Comparison of ENCODE assay signal across 8 mouse cellular contexts in genomic region chr13:55473076-55473831, GRCm38 (mm10). TPM values are rescaled to one million over a fixed set of nuclear protein-coding genes. Genes with fewer than 3 reads are reported as not detected.
DNase-seq lines count a peak whose midpoint lies in the region; ATAC-seq lines count a peak whose summit lies in the region.

No protein-coding gene starts in this region.

- H3K4me1 ChIP-seq in embryonic facial prominence, embryonic 11.5 days (ENCODE audit: control insufficient read depth, insufficient read depth, low read length), result peaks cover 9% of the 10 kb centered on the region
- H3K4me1 ChIP-seq in intestine, embryonic 16.5 days (ENCODE audit: control insufficient read depth, insufficient read depth, low read length), result peaks cover 8% of the 10 kb centered on the region
- H3K4me1 ChIP-seq in neural tube, embryonic 13.5 days (replicated peaks), result peaks cover 86% of the 10 kb centered on the region

- no peaks in the 10 kb centered on the region for H3K9me3 ChIP-seq in embryonic facial prominence, embryonic 11.5 days (replicated peaks; ENCODE audit: control insufficient read depth, low read length)
- H3K9me3 ChIP-seq in intestine, embryonic 16.5 days (ENCODE audit: control insufficient read depth, low read length), result no peaks in the 10 kb centered on the region
- no peaks in the 10 kb centered on the region for H3K9me3 ChIP-seq in neural tube, embryonic 13.5 days

- 21% methylated on average over 18 of the region's 18 CpGs for WGBS in embryonic facial prominence, embryonic 11.5 days
- WGBS in intestine, embryonic 16.5 days, result 35% methylated on average over 18 of the region's 18 CpGs
- 18% methylated on average over 18 of the region's 18 CpGs for WGBS in neural tube, embryonic 13.5 days

- peak; percentile 90 for DNase-seq in heart, adult 11 months
- DNase-seq in heart, postnatal 25 days (ENCODE audit: low spot score), result no peak
- peak; percentile 61 for DNase-seq in 416B (ENCODE audit: low read depth)
- DNase-seq in embryonic facial prominence, embryonic 11.5 days (ENCODE audit: low spot score), result peak; percentile 59
- no peak for DNase-seq in c-Kit-positive CD71-positive TER-119-positive erythroid progenitor cells, embryonic 14.5 days (ENCODE audit: low spot score)
- DNase-seq in cerebellum, adult 11 months, result no peak

- H3K4me3 ChIP-seq in embryonic facial prominence, embryonic 11.5 days (ENCODE audit: low read depth, low read length), result peak overlapping the region; percentile 54
- peak overlapping the region; percentile 65 for H3K4me3 ChIP-seq in intestine, embryonic 16.5 days (ENCODE audit: low read length)
- H3K4me3 ChIP-seq in neural tube, embryonic 13.5 days, result peak overlapping the region; percentile 49

- no peak for ATAC-seq in embryonic facial prominence, embryonic 11.5 days (replicated peaks; ENCODE audit: insufficient number of reproducible peaks, low FRiP score, low TSS enrichment, low read depth)
- no peak for ATAC-seq in intestine, embryonic 16.5 days
- no peak for ATAC-seq in neural tube, embryonic 13.5 days (ENCODE audit: low read depth)

- H3K27ac ChIP-seq in embryonic facial prominence, embryonic 11.5 days (replicated peaks; ENCODE audit: low read depth, low read length), result no peak overlapping the region; the same call in 1 of the 2 replicates
- H3K27ac ChIP-seq in intestine, embryonic 16.5 days (ENCODE audit: low read length), result no peak overlapping the region
- H3K27ac ChIP-seq in neural tube, embryonic 13.5 days (replicated peaks), result peak overlapping the region; percentile 92

- H3K27me3 ChIP-seq in embryonic facial prominence, embryonic 11.5 days (ENCODE audit: control insufficient read depth, insufficient read depth, low read length), result no peaks in the 10 kb centered on the region
- H3K27me3 ChIP-seq in intestine, embryonic 16.5 days (replicated peaks; ENCODE audit: control insufficient read depth, insufficient read depth, low read length), result 0 out of 2 replicates have a peak, but pooled peaks cover 3% of the 10 kb centered on the region
- no peaks in the 10 kb centered on the region for H3K27me3 ChIP-seq in neural tube, embryonic 13.5 days

- H3K4me2 ChIP-seq in embryonic facial prominence, embryonic 11.5 days (ENCODE audit: low read depth, low read length), result peak overlapping the region; percentile 100
- peak overlapping the region; percentile 100 for H3K4me2 ChIP-seq in intestine, embryonic 16.5 days (ENCODE audit: low read depth, low read length)
- H3K4me2 ChIP-seq in neural tube, embryonic 13.5 days, result peak overlapping the region; percentile 93

- peaks cover 21% of the 10 kb centered on the region for H3K36me3 ChIP-seq in embryonic facial prominence, embryonic 11.5 days (replicated peaks; ENCODE audit: control insufficient read depth, insufficient read depth, low read depth, low read length)
- 0 out of 2 replicates have a peak, but pooled peaks cover 2% of the 10 kb centered on the region for H3K36me3 ChIP-seq in intestine, embryonic 16.5 days (ENCODE audit: control insufficient read depth, insufficient read depth, low read length)
- peaks cover 53% of the 10 kb centered on the region for H3K36me3 ChIP-seq in neural tube, embryonic 13.5 days

- H3K9ac ChIP-seq in embryonic facial prominence, embryonic 11.5 days (replicated peaks; ENCODE audit: low read length), result peak overlapping the region; percentile 78
- peak overlapping the region; percentile 71 for H3K9ac ChIP-seq in intestine, embryonic 16.5 days (ENCODE audit: low read depth, low read length)
- peak overlapping the region; percentile 85 for H3K9ac ChIP-seq in neural tube, embryonic 13.5 days

- intact Hi-C loops in heart, postnatal 25 days (cut with DNase I), result no loop called here

RNA-seq across cellular contexts. Expression of gene Prr7, which starts 9.2 kb away (rescaled TPM):
- 1 to 10 TPM in 1 of 2 experiments, under 1 TPM in 1; 0.56 to 1.2 TPM for total RNA-seq in heart, postnatal 25 days (2021)
- 1.7 TPM in 2 replicates for polyA plus RNA-seq in embryonic facial prominence, embryonic 11.5 days (2014; fragmentation: Nextera tagmentation; extraction: Ambion mirVana)
- 0.10 and 0.18 TPM in 2 replicates for polyA plus RNA-seq in intestine, embryonic 16.5 days (2015; fragmentation: Nextera tagmentation; extraction: Ambion mirVana)
- polyA plus RNA-seq in neural tube, embryonic 13.5 days (2015; fragmentation: Nextera tagmentation; extraction: Ambion mirVana), result 2.5 and 3.1 TPM in 2 replicates

RNA-seq across cellular contexts. Expression of gene Dbn1, which starts 14.7 kb away (rescaled TPM):
- 10 to 100 TPM; 10.6 to 10.8 TPM for total RNA-seq in heart, postnatal 25 days (2021)
- 231 and 252 TPM in 2 replicates for polyA plus RNA-seq in embryonic facial prominence, embryonic 11.5 days (2014; fragmentation: Nextera tagmentation; extraction: Ambion mirVana)
- 88.4 and 91.2 TPM in 2 replicates for polyA plus RNA-seq in intestine, embryonic 16.5 days (2015; fragmentation: Nextera tagmentation; extraction: Ambion mirVana)
- 574 and 615 TPM in 2 replicates for polyA plus RNA-seq in neural tube, embryonic 13.5 days (2015; fragmentation: Nextera tagmentation; extraction: Ambion mirVana)

RNA-seq across cellular contexts. Expression of gene Grk6, which starts 28.4 kb away (rescaled TPM):
- total RNA-seq in heart, postnatal 25 days (2021), result 10 to 100 TPM; 17.5 to 18.6 TPM
- 50.4 and 59.7 TPM in 2 replicates for polyA plus RNA-seq in embryonic facial prominence, embryonic 11.5 days (2014; fragmentation: Nextera tagmentation; extraction: Ambion mirVana)
- 13.6 and 16.2 TPM in 2 replicates for polyA plus RNA-seq in intestine, embryonic 16.5 days (2015; fragmentation: Nextera tagmentation; extraction: Ambion mirVana)
- 35.7 and 38.5 TPM in 2 replicates for polyA plus RNA-seq in neural tube, embryonic 13.5 days (2015; fragmentation: Nextera tagmentation; extraction: Ambion mirVana)

RNA-seq across cellular contexts. Expression of gene Pdlim7, which starts 40.2 kb away (rescaled TPM):
- 10 to 100 TPM; 65.2 to 67.7 TPM for total RNA-seq in heart, postnatal 25 days (2021)
- polyA plus RNA-seq in embryonic facial prominence, embryonic 11.5 days (2014; fragmentation: Nextera tagmentation; extraction: Ambion mirVana), result 124 and 136 TPM in 2 replicates
- polyA plus RNA-seq in intestine, embryonic 16.5 days (2015; fragmentation: Nextera tagmentation; extraction: Ambion mirVana), result 189 and 200 TPM in 2 replicates
- polyA plus RNA-seq in neural tube, embryonic 13.5 days (2015; fragmentation: Nextera tagmentation; extraction: Ambion mirVana), result 155 and 167 TPM in 2 replicates

RNA-seq across cellular contexts. Expression of gene F12, which starts 46.7 kb away (rescaled TPM):
- total RNA-seq in heart, postnatal 25 days (2021), result not detected
- not detected in 2 replicates for polyA plus RNA-seq in embryonic facial prominence, embryonic 11.5 days (2014; fragmentation: Nextera tagmentation; extraction: Ambion mirVana)
- polyA plus RNA-seq in intestine, embryonic 16.5 days (2015; fragmentation: Nextera tagmentation; extraction: Ambion mirVana), result 1.1 and 4.0 TPM in 2 replicates
- polyA plus RNA-seq in neural tube, embryonic 13.5 days (2015; fragmentation: Nextera tagmentation; extraction: Ambion mirVana), result 0.25 TPM in 1 of 2 replicates, not detected in the other

Comparison
In these comparisons a context has a peak if more than half of its experiments do, and no peak if none do; other contexts are left out.
1. DNase-seq: peak in heart, adult 11 months (single experiment), 416B (single experiment) and embryonic facial prominence, embryonic 11.5 days (single experiment); none in heart, postnatal 25 days (single experiment), c-Kit-positive CD71-positive TER-119-positive erythroid progenitor cells, embryonic 14.5 days (single experiment) and cerebellum, adult 11 months (single experiment).
2. Peak in every context shown above with its lines, with median percentiles within 50 percentile points of each other: H3K4me2 ChIP-seq, H3K4me3 ChIP-seq and H3K9ac ChIP-seq.